Mouse (Mus musculus): ENCODE results near the gene Anxa2.

GRCm38 (mm10) chr9:69463046-69463445, 9.6 kb downstream of the Anxa2 start:
- TF ChIP-seq POLR2A (IDR thresholded peaks at IDR 0.05; ENCODE audit: extremely low read depth, insufficient read depth, low read length) (no peak), CTCF (IDR thresholded peaks at IDR 0.05; ENCODE audit: extremely low read depth, insufficient read depth, low read length) (no peak)
